Mouse (Mus musculus) liver, adult 2 months (tissue): ENCODE results near the gene Asic4.

ENCODE experiments used
- CTCF ChIP-seq: fragments of 200-500 bp; IDR thresholded peaks from 2 replicates; pipeline ENCODE4 v1.5.1; 2011; ENCODE audit warnings: low read depth, low read length, control low read depth
- POLR2A ChIP-seq: fragments of 200-500 bp; IDR thresholded peaks from 2 replicates; pipeline ENCODE4 v1.6.1; 2011; ENCODE audit warnings: low read length, control low read depth; ENCODE audit not compliant: insufficient read depth; ENCODE audit errors: extremely low read depth

DNA sequence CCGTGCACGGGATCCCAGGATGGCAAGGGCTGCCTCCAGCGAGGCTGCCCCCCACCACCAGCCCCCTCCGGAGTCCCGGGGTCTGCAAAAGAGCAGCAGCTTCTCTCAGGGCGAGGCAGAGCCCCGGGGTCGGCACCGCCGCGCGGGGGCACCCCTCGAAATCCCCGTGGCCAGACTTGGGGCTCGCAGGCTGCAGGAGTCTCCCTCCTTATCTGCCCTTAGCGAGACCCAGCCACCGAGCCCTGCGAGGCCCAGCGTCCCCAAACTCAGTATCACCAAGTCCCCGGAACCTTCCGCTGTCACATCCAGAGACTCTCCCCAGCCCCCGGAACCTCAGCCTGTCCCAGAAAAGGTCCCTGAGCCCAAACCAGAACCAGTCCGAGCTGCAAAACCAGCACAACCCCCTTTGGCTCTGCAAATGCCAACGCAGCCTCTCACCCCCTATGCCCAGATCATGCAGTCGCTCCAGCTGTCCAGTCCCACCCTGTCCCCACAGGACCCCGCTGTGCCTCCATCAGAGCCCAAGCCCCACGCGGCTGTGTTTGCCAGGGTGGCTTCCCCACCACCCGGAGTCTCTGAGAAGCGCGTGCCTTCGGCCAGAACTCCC lies 27.9 kb upstream of the Asic4 start:
- TF ChIP-seq CTCF (no peak), POLR2A (no peak)
